Mouse (Mus musculus) liver, embryonic 14.5 days (tissue): ENCODE data around the gene Gm49384. TPM values are rescaled to one million over a fixed set of nuclear protein-coding genes. Genes with fewer than 3 reads are reported as not detected.

ENCODE experiments used
- ATAC-seq: fragments of 200-750 bp; cut with Nextera tagmentation; 2 replicates; pipeline ENCODE4 v1.8.0; 2017; ENCODE audit warnings: moderate number of reproducible peaks, mild to moderate bottlenecking, moderate library complexity; ENCODE audit not compliant: insufficient read depth
- DNase-seq, 3 experiments: peaks; one replicate each; pipeline ENCODE4 v3.0.0-alpha.2; 2012 to 2013; ENCODE audit warnings: low read depth in 3 of 3, low spot score in 3 of 3
- H3K27ac ChIP-seq: fragments of 300-500 bp; sonication (generic); 2 replicates; pipeline ENCODE4 v1.5.1; 2014; ENCODE audit warnings: moderate library complexity, mild to moderate bottlenecking, control low read depth, inconsistent platforms
- H3K27me3 ChIP-seq: fragments of 300-500 bp; sonication (generic); 2 replicates; pipeline ENCODE4 v1.6.1; 2014; ENCODE audit warnings: mild to moderate bottlenecking, low read length, moderate library complexity; ENCODE audit not compliant: control insufficient read depth, insufficient read depth
- H3K36me3 ChIP-seq: fragments of 300-500 bp; sonication (generic); replicated peaks from 2 replicates; pipeline ENCODE4 v1.6.1; 2014; ENCODE audit warnings: low read depth; ENCODE audit not compliant: control insufficient read depth, insufficient read depth
- H3K4me1 ChIP-seq, 2 experiments: fragments of 200-500 bp in 1 of 2; fragments of 300-500 bp in 1 of 2; sonication (generic) in 1 of 2; replicated peaks; 2 replicates each; pipeline ENCODE4 v1.6.1; 2012 to 2014; ENCODE audit warnings: antibody characterized with exemption in 1 of 2, inconsistent platforms in 1 of 2, low read length in 1 of 2; ENCODE audit not compliant: control insufficient read depth in 2 of 2, insufficient read depth in 2 of 2
- H3K4me2 ChIP-seq: fragments of 300-500 bp; sonication (generic); 2 replicates; pipeline ENCODE4 v1.6.1; 2014; ENCODE audit warnings: low read depth, mild to moderate bottlenecking, control low read depth, moderate library complexity
- H3K4me3 ChIP-seq, 2 experiments: fragments of 200-500 bp in 1 of 2; fragments of 300-500 bp in 1 of 2; sonication (generic) in 1 of 2; 2 replicates each; pipeline ENCODE4 v1.5.1; 2012 to 2014; ENCODE audit warnings: low read depth in 2 of 2, low read length in 2 of 2, mild to moderate bottlenecking in 2 of 2, control low read depth in 1 of 2, inconsistent platforms in 1 of 2, moderate library complexity in 1 of 2; ENCODE audit not compliant: insufficient read depth in 1 of 2
- H3K9ac ChIP-seq: fragments of 300-500 bp; sonication (generic); replicated peaks from 2 replicates; pipeline ENCODE4 v1.6.1; 2014; ENCODE audit warnings: mild to moderate bottlenecking, control low read depth, moderate library complexity
- H3K9me3 ChIP-seq: fragments of 300-500 bp; sonication (generic); 2 replicates; pipeline ENCODE4 v1.6.1; 2016; ENCODE audit warnings: low read length, mixed read lengths; ENCODE audit not compliant: control insufficient read depth
- CTCF ChIP-seq: IDR thresholded peaks from 2 replicates; pipeline ENCODE4 v1.5.1; 2016; ENCODE audit warnings: antibody characterized with exemption, low read depth, control low read depth
- EP300 ChIP-seq: IDR thresholded peaks from 2 replicates; pipeline ENCODE4 v1.6.1; 2016; ENCODE audit warnings: antibody characterized with exemption, low read depth
- WGBS: fragments of 180-500 bp; shearing (Covaris S2); extraction: QIAGEN DNeasy Blood & Tissue Kit; methylation state at CpG from one replicate; pipeline ENCODE4 v1.1.7; 2014; ENCODE audit not compliant: insufficient replicate concordance; 5-methylcytosine and 5-hydroxymethylcytosine counted together
- polyA plus RNA-seq, 2 experiments: library from polyadenylated mRNA; depleted of rRNA in 1 of 2; stranded (reverse) in 1 of 2; unstranded in 1 of 2; fragments of >200 nt; fragmentation: Nextera tagmentation in 1 of 2; extraction: Ambion mirVana in 1 of 2; gene quantifications; 2 replicates each; pipeline versions ENCODE4 v1.2.1 to v1.2.3; 2012 to 2014

Gene Gm49384
- polyA plus RNA-seq, 2 experiments: 8.0 to 16.3 TPM

- Histone ChIP-seq H3K27me3 (no peaks in the 10 kb centered on the region), H3K36me3 (peaks cover 7% of the 10 kb centered on the region), H3K4me3 (no peak overlapping the region), H3K4me2 (no peak overlapping the region), H3K4me1 (peaks cover 8 to 9% of the 10 kb centered on the region in 2 experiments; a peak in 3 of 4 replicates), H3K27ac (no peak overlapping the region), H3K9me3 (no peaks in the 10 kb centered on the region), H3K9ac (no peak overlapping the region)
- TF ChIP-seq EP300 (no peak), CTCF (no peak)
- 71% methylated on average over 4 of the region's 4 CpGs for WGBS
- ATAC-seq (no peak), DNase-seq (no peak)
Observed at GRCm38 (mm10) chr12:69181800-69182199, 22.3 kb downstream of the Gm49384 start.

DNA sequence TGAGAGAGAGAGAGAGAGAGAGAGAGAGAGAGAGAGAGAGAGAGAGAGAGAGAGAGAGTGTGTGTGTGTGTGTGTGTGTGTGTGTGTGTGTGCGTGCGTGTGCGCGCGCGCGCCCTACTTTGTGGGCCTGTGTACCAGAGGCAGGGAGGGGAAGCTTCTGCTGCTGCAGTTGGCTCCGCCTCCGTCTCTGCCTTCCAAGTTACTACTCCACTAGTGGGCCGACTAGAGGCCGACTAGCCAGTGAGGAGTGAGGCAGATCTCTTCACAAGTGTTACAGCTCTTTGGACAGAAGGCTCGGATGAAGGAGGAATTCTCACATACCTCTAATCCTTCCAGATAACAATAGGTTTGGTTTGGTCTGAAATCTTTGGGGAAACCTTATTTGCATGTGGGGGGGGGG lies 24.7 kb downstream of the Gm49384 start:
- H3K36me3 ChIP-seq: peaks cover 29% of the 10 kb centered on the region
- no peak for ATAC-seq

DNA sequence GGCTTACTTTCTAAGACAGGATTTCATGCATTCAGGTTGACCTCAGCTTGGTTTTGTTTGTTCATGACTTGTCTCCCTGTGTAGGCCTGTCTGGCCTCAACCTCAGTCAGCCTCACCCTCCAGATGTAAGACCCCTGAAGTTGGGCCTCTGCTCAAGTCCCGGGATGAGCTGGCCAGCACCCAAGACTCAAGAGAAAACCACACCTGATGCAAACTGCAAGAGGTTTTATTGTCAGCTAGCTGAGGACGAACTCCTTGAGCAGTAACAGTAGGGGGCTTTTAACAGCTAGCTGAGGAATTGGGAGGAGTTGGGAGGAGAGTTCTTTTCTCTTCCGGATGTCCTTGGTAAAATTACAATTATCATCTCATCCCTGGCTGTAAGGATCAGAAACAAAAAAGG lies 26.5 kb downstream of the Gm49384 start:
- no peak overlapping the region for H3K4me2 ChIP-seq
- H3K36me3 ChIP-seq: peaks cover 36% of the 10 kb centered on the region
- H3K4me1 ChIP-seq: no peaks in the 10 kb centered on the region
- no peak overlapping the region for H3K4me3 ChIP-seq
- H3K27me3 ChIP-seq: no peaks in the 10 kb centered on the region
- 77% methylated on average over 3 of the region's 3 CpGs for WGBS
- no peak for ATAC-seq
- H3K9ac ChIP-seq: no peak overlapping the region
- DNase-seq: no peak
- H3K9me3 ChIP-seq: no peaks in the 10 kb centered on the region
- H3K27ac ChIP-seq: no peak overlapping the region
- TF ChIP-seq EP300 (no peak), CTCF (no peak)

More for the DNA sequence above, 24.7 kb downstream of the Gm49384 start:
- no peak overlapping the region for H3K27ac ChIP-seq
- H3K9ac ChIP-seq: no peak overlapping the region
- no peak overlapping the region for H3K4me3 ChIP-seq
- no peak overlapping the region for H3K4me2 ChIP-seq
- WGBS: 75% methylated on average over 12 of the region's 12 CpGs
- no peaks in the 10 kb centered on the region for H3K27me3 ChIP-seq
- no peak for TF ChIP-seq EP300
- no peak for TF ChIP-seq CTCF
- DNase-seq: no peak
- no peaks in the 10 kb centered on the region for H3K4me1 ChIP-seq
- H3K9me3 ChIP-seq: no peaks in the 10 kb centered on the region

DNA sequence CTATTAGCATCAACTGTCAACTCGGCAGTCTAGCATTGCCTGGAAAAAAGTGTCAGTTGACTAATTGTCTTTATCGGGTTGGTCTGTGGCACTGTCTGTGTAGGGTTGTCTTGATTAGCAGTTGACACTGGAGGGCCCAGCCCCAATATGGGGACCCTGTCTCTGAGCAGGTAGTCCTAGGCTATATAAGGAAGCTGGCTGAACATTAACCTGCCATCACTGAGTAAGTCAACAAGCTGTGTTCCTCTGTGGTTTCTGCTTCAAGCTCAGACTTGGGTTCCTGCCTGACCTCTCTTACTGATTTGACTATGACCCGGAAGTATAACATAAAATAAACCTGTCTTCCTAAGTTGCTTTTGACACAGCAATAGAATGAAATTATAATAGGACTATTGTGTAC lies 28.1 kb downstream of the Gm49384 start:
- ATAC-seq (no peak), DNase-seq (no peak)
- peaks cover 39% of the 10 kb centered on the region for H3K36me3 ChIP-seq

DNA sequence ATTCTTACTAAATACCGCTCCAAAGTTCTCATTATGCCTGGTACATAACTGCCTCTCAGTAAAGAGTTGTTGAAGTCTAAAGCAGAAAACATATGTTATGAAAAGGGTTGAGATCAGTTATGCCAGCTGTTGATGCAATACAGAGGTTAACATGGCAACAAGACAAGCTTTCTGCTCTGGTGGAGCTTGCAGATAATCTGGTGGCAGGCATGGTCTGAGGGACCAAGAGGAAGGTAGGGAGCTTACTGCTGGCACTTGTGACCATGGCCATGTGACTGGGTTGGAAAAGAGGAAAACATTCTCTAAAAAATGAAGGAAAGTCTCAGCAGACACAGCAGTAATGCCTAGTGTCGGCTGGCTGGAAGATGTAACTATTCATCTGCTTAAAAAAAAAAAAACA lies 32.8 kb downstream of the Gm49384 start:
- ATAC-seq: no peak
- no peak for DNase-seq
- Histone ChIP-seq H3K27me3 (no peaks in the 10 kb centered on the region), H3K36me3 (peaks cover 29% of the 10 kb centered on the region), H3K4me2 (no peak overlapping the region), H3K4me1 (peaks cover 8 to 13% of the 10 kb centered on the region in 2 experiments), H3K9me3 (no peaks in the 10 kb centered on the region), H3K4me3 (no peak overlapping the region), H3K27ac (no peak overlapping the region), H3K9ac (no peak overlapping the region; the same call in 1 of the 2 replicates)
- TF ChIP-seq CTCF (no peak), EP300 (no peak)
- WGBS: 83% methylated on average over 2 of the region's 2 CpGs

More for the DNA sequence above, 28.1 kb downstream of the Gm49384 start:
- H3K27me3 ChIP-seq: no peaks in the 10 kb centered on the region
- H3K27ac ChIP-seq: no peak overlapping the region
- TF ChIP-seq CTCF: no peak
- TF ChIP-seq EP300: no peak
- H3K9ac ChIP-seq: no peak overlapping the region
- no peak overlapping the region for H3K4me2 ChIP-seq
- no peak overlapping the region for H3K4me3 ChIP-seq
- 70% methylated on average over 3 of the region's 3 CpGs for WGBS
- no peaks in the 10 kb centered on the region; a peak in 1 of 4 replicates for H3K4me1 ChIP-seq
- no peaks in the 10 kb centered on the region for H3K9me3 ChIP-seq
